Mouse (Mus musculus) stomach, adult 2 months (tissue): Measurements from ENCODE around the gene Vmn1r24. TPM values are rescaled to one million over a fixed set of nuclear protein-coding genes. Genes with fewer than 3 reads are reported as not detected.

Experiments
- polyA plus RNA-seq: library from polyadenylated mRNA; depleted of rRNA; stranded (reverse); fragments of >200 nt; gene quantifications from 2 replicates; pipeline ENCODE4 v1.2.3, GENCODE M21; 2012; rRNA removed

Gene Vmn1r24
- not detected in 2 replicates for polyA plus RNA-seq

DNA sequence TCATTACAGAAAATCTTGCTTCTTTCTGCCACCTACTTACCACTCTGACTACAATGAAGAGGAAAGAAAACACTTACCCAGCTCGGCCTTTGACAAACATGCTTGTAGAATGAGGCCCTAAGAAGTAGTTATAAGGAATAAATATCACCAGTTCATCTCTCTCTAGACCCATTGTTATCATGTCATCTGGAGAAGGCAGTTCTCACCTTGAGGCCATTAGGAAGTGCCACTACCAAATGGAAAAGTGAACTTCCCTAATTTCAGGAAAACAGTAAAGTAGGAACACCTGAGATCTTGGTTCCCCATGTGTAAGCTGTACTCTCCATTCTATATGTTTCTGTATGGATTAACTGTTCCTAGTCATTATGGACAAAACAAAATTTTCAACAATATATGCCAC, at the start of gene Vmn1r24:
TSS of gene Vmn1r24 (minus strand) at position 101 of the 400 bp plus-strand sequence.

DNA sequence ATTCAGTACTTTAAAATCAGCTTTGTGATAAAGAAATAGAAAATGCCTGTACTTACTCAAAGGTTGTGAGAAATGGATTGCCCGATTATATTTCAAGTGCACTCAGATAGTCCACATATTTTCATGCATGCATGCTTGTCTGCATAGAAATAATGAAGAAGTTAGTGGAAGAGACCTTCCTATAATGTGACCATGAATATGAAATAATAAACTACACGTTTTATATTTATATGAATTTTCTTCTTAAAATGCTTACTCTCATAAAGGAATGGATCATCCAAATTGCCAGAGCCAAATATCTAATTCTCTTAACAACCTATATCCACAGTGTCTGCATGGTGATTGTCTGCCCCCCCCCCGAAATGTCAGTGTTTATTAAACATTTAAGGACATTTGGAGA, 19.4 kb upstream of the Vmn1r24 start, which contains the start of gene Vmn1r25:
TSS of gene Vmn1r25 (minus strand) at position 101 of the 400 bp plus-strand sequence.

GRCm38 (mm10) chr6:57926738-57927137, 34.6 kb downstream of the Vmn1r24 start, which contains the start of gene Vmn1r23:
Vmn1r23 (minus strand) TSS chr6:57926838.

GRCm38 (mm10) chr6:57907928-57908327, 53.4 kb downstream of the Vmn1r24 start, which contains the start of gene Vmn1r22:
Vmn1r22 (minus strand) TSS chr6:57908028.

Other genes starting within 250 kb of the Vmn1r24 start
- gene Vopp1, start 136.3 kb downstream of the Vmn1r24 start, polyA plus RNA-seq: 12.0 and 12.2 TPM in 2 replicates
- not detected in 2 replicates for gene Vmn1r21, start 111.2 kb downstream of the Vmn1r24 start, polyA plus RNA-seq
- not detected in 2 replicates for gene Vmn1r22, start 53.5 kb downstream of the Vmn1r24 start, polyA plus RNA-seq
- not detected in 2 replicates for gene Vmn1r23, start 34.7 kb downstream of the Vmn1r24 start, polyA plus RNA-seq
- not detected in 2 replicates for gene Vmn1r25, start 19.3 kb upstream of the Vmn1r24 start, polyA plus RNA-seq
- not detected in 2 replicates for gene Vmn1r26, start 53.7 kb upstream of the Vmn1r24 start, polyA plus RNA-seq